Mouse (Mus musculus): ENCODE data around the gene Vps52.

GRCm38 (mm10) chr17:33930280-33931158, 25.1 kb upstream of the Vps52 start:
- TF ChIP-seq CTCF (conservative IDR thresholded peaks at IDR 0.05; ENCODE audit: low read length) = no peak
- TF ChIP-seq NANOG (IDR thresholded peaks at IDR 0.05; ENCODE audit: borderline replicate concordance, low read length) = no peak
- TF ChIP-seq POU5F1 (IDR thresholded peaks at IDR 0.05; ENCODE audit: borderline replicate concordance, low read length) = no peak
